Mouse (Mus musculus) cerebellum, adult 2 months (tissue): Measurements from ENCODE around the gene Kynu.

Experiments used
- CTCF ChIP-seq: fragments of 200-500 bp; IDR thresholded peaks from 2 replicates; pipeline ENCODE4 v1.5.1; 2011; ENCODE audit warnings: low read depth, mild to moderate bottlenecking, control low read depth, low read length, moderate library complexity, borderline replicate concordance; ENCODE audit not compliant: insufficient read depth
- POLR2A ChIP-seq: fragments of 200-500 bp; IDR thresholded peaks from 2 replicates; pipeline ENCODE4 v1.6.1; 2011; ENCODE audit warnings: low read length, control low read depth, borderline replicate concordance; ENCODE audit not compliant: insufficient read depth

- TF ChIP-seq CTCF: no peak
- TF ChIP-seq POLR2A: no peak
Observed at GRCm38 (mm10) chr2:43723104-43723541, 168.0 kb downstream of the Kynu start.
